In genomic region chr12:73793744-73794143, GRCm38 (mm10) we compare ENCODE assay signal across 8 mouse cellular contexts.
DNase-seq lines count a peak whose midpoint lies in the region; ATAC-seq and TF ChIP-seq lines count a peak whose summit lies in the region.

No protein-coding gene starts in this region.

- H3K36me3 ChIP-seq in midbrain, embryonic 11.5 days (ENCODE audit: control insufficient read depth, insufficient read depth, low read length): no peaks in the 10 kb centered on the region
- H3K36me3 ChIP-seq in midbrain, embryonic 10.5 days: no peaks in the 10 kb centered on the region
- no peaks in the 10 kb centered on the region for H3K36me3 ChIP-seq in hindbrain, postnatal 0 days (ENCODE audit: insufficient read depth, low read length)
- H3K36me3 ChIP-seq in stomach, embryonic 16.5 days (ENCODE audit: control insufficient read depth, insufficient read depth, low read length): no peaks in the 10 kb centered on the region

- H3K27ac ChIP-seq in midbrain, embryonic 11.5 days (ENCODE audit: low read depth, low read length): no peak overlapping the region
- no peak overlapping the region; the same call in 1 of the 2 replicates for H3K27ac ChIP-seq in midbrain, embryonic 10.5 days (replicated peaks)
- peak overlapping the region; percentile 56; the same call in 1 of the 2 replicates for H3K27ac ChIP-seq in hindbrain, postnatal 0 days
- H3K27ac ChIP-seq in stomach, embryonic 16.5 days (ENCODE audit: low read length): 0 out of 2 replicates have a peak overlapping the region, but pooled peaks have one; percentile 39

- no peaks in the 10 kb centered on the region for H3K27me3 ChIP-seq in midbrain, embryonic 11.5 days (ENCODE audit: control insufficient read depth, insufficient read depth, low read length)
- peaks cover 27% of the 10 kb centered on the region for H3K27me3 ChIP-seq in midbrain, embryonic 10.5 days (ENCODE audit: low read depth, poor library complexity, severe bottlenecking)
- H3K27me3 ChIP-seq in hindbrain, postnatal 0 days (ENCODE audit: insufficient read depth, low read length): no peaks in the 10 kb centered on the region
- no peaks in the 10 kb centered on the region for H3K27me3 ChIP-seq in stomach, embryonic 16.5 days (ENCODE audit: control insufficient read depth, insufficient read depth, low read length)

- no peak overlapping the region for H3K9ac ChIP-seq in midbrain, embryonic 11.5 days (ENCODE audit: low read length)
- H3K9ac ChIP-seq in hindbrain, postnatal 0 days (replicated peaks; ENCODE audit: low read length): no peak overlapping the region
- H3K9ac ChIP-seq in stomach, embryonic 16.5 days (ENCODE audit: low read length): no peak overlapping the region

- H3K4me1 ChIP-seq in midbrain, embryonic 11.5 days (ENCODE audit: control insufficient read depth, insufficient read depth, low read length): peaks cover 7% of the 10 kb centered on the region; the same call in 1 of the 2 replicates
- H3K4me1 ChIP-seq in midbrain, embryonic 10.5 days: peaks cover 15% of the 10 kb centered on the region
- H3K4me1 ChIP-seq in hindbrain, postnatal 0 days (ENCODE audit: insufficient read depth, low read length): peaks cover 16% of the 10 kb centered on the region
- H3K4me1 ChIP-seq in stomach, embryonic 16.5 days (ENCODE audit: control insufficient read depth, insufficient read depth, low read length): peaks cover 11% of the 10 kb centered on the region

- 18% methylated on average over 5 of the region's 5 CpGs for WGBS in midbrain, embryonic 11.5 days
- 14% methylated on average over 5 of the region's 5 CpGs for WGBS in midbrain, embryonic 10.5 days
- WGBS in hindbrain, postnatal 0 days: 15% methylated on average over 5 of the region's 5 CpGs
- 19% methylated on average over 5 of the region's 5 CpGs for WGBS in stomach, embryonic 16.5 days

- no peak overlapping the region for H3K4me3 ChIP-seq in midbrain, embryonic 11.5 days (ENCODE audit: low read depth, low read length)
- no peak overlapping the region for H3K4me3 ChIP-seq in midbrain, embryonic 10.5 days
- H3K4me3 ChIP-seq in hindbrain, postnatal 0 days (ENCODE audit: low read length): no peak overlapping the region
- no peak overlapping the region for H3K4me3 ChIP-seq in stomach, embryonic 16.5 days (replicated peaks; ENCODE audit: low read length)

- no peak for TF ChIP-seq CTCF in hindbrain, postnatal 0 days (IDR thresholded peaks at IDR 0.05; ENCODE audit: low read depth)

- no peak for DNase-seq in frontal cortex, postnatal 25 days (ENCODE audit: low spot score in 2 of 2)
- peak; percentile 82 for DNase-seq in midbrain, embryonic 11.5 days (ENCODE audit: low spot score, missing footprints)
- no peak for DNase-seq in midbrain, embryonic 10.5 days (ENCODE audit: low spot score)
- DNase-seq in hindbrain, postnatal 0 days (ENCODE audit: low spot score): no peak
- DNase-seq in right cerebral cortex, adult 2 months (ENCODE audit: low spot score in 2 of 2): no peak
- DNase-seq in thymus, postnatal 0 days (ENCODE audit: low spot score): no peak

- no peak overlapping the region for H3K4me2 ChIP-seq in midbrain, embryonic 11.5 days
- H3K4me2 ChIP-seq in hindbrain, postnatal 0 days (ENCODE audit: low read depth, low read length): peak overlapping the region; percentile 37; the same call in 1 of the 2 replicates
- no peak overlapping the region for H3K4me2 ChIP-seq in stomach, embryonic 16.5 days (ENCODE audit: low read depth, low read length)

- H3K9me3 ChIP-seq in midbrain, embryonic 11.5 days (ENCODE audit: control insufficient read depth, low read length): no peaks in the 10 kb centered on the region
- H3K9me3 ChIP-seq in midbrain, embryonic 10.5 days (replicated peaks): no peaks in the 10 kb centered on the region
- H3K9me3 ChIP-seq in hindbrain, postnatal 0 days (ENCODE audit: low read length): no peaks in the 10 kb centered on the region
- no peaks in the 10 kb centered on the region for H3K9me3 ChIP-seq in stomach, embryonic 16.5 days (replicated peaks; ENCODE audit: control insufficient read depth, low read length)

- peak; percentile 53 for ATAC-seq in frontal cortex, adult (ENCODE audit: low TSS enrichment)
- ATAC-seq in midbrain, embryonic 11.5 days (ENCODE audit: low FRiP score): no peak
- peak; percentile 35; the same call in 1 of the 2 replicates for ATAC-seq in hindbrain, postnatal 0 days
- no peak for ATAC-seq in stomach, embryonic 16.5 days (ENCODE audit: insufficient read depth, low FRiP score)

Comparison
In these comparisons a context has a peak if more than half of its experiments do, and no peak if none do; other contexts are left out.
1. ATAC-seq: peak in frontal cortex, adult (single experiment) and hindbrain, postnatal 0 days (single experiment); none in midbrain, embryonic 11.5 days (single experiment) and stomach, embryonic 16.5 days (single experiment).
2. H3K27ac ChIP-seq: peak in hindbrain, postnatal 0 days (single experiment) and stomach, embryonic 16.5 days (single experiment); none in midbrain, embryonic 11.5 days (single experiment) and midbrain, embryonic 10.5 days (single experiment).